Mouse (Mus musculus): Measurements from ENCODE around the gene Gm10972. TPM values are rescaled to one million over a fixed set of nuclear protein-coding genes. Genes with fewer than 3 reads are reported as not detected.

Gm10972 gene
- polyA plus RNA-seq, 1 experiment from 2014 or later, result not detected

Other genes starting within 250 kb of the Gm10972 start
- gene Lingo4, start 244.6 kb upstream of the Gm10972 start, polyA plus RNA-seq (2014; fragmentation: Nextera tagmentation; extraction: Ambion mirVana), result 1.3 and 1.4 TPM in 2 replicates
- gene Tdrkh, start 229.8 kb upstream of the Gm10972 start, polyA plus RNA-seq (2014; fragmentation: Nextera tagmentation; extraction: Ambion mirVana), result 51.5 and 52.5 TPM in 2 replicates
- 59.5 and 64.1 TPM in 2 replicates for gene Mrpl9, start 199.8 kb upstream of the Gm10972 start, polyA plus RNA-seq (2014; fragmentation: Nextera tagmentation; extraction: Ambion mirVana)
- gene Oaz3, start 199.2 kb upstream of the Gm10972 start, polyA plus RNA-seq (2014; fragmentation: Nextera tagmentation; extraction: Ambion mirVana), result 0.76 and 1.7 TPM in 2 replicates
- gene Celf3, start 164.8 kb upstream of the Gm10972 start, polyA plus RNA-seq (2014; fragmentation: Nextera tagmentation; extraction: Ambion mirVana), result 232 and 319 TPM in 2 replicates
- gene Riiad1, start 162.8 kb upstream of the Gm10972 start, polyA plus RNA-seq (2014; fragmentation: Nextera tagmentation; extraction: Ambion mirVana), result 14.6 and 17.5 TPM in 2 replicates
- gene Snx27, start 60.4 kb upstream of the Gm10972 start, polyA plus RNA-seq (2014; fragmentation: Nextera tagmentation; extraction: Ambion mirVana), result 71.8 and 75.8 TPM in 2 replicates
- gene Tuft1, start 15.8 kb downstream of the Gm10972 start, polyA plus RNA-seq (2014; fragmentation: Nextera tagmentation; extraction: Ambion mirVana), result 4.2 and 5.8 TPM in 2 replicates
- 0.78 TPM in 1 of 2 replicates, not detected in the other for gene Selenbp2, start 50.4 kb downstream of the Gm10972 start, polyA plus RNA-seq (2014; fragmentation: Nextera tagmentation; extraction: Ambion mirVana)
- gene Cgn, start 143.4 kb downstream of the Gm10972 start, polyA plus RNA-seq (2014; fragmentation: Nextera tagmentation; extraction: Ambion mirVana), result 8.9 and 11.6 TPM in 2 replicates
- gene Pogz, start 194.5 kb downstream of the Gm10972 start, polyA plus RNA-seq (2014; fragmentation: Nextera tagmentation; extraction: Ambion mirVana), result 26.6 and 30.7 TPM in 2 replicates
- 344 and 394 TPM in 2 replicates for gene Psmb4, start 243.8 kb downstream of the Gm10972 start, polyA plus RNA-seq (2014; fragmentation: Nextera tagmentation; extraction: Ambion mirVana)

All from neural tube, embryonic 14.5 days (tissue).